Mouse (Mus musculus) brain, adult 2 months (tissue): Measurements from ENCODE around the gene Pax2.

Source experiments
- DNase-seq: peaks from one replicate; pipeline ENCODE4 v3.0.0; 2011; ENCODE audit warnings: low read depth, low spot score

Gene Pax2

GRCm38 (mm10) chr19:44771499-44771898 lies 15.7 kb downstream of the Pax2 start:
- DNase-seq: no peak

- no peak for DNase-seq
Observed at GRCm38 (mm10) chr19:44781987-44782386, 26.1 kb downstream of the Pax2 start.

- DNase-seq: no peak
Observed at GRCm38 (mm10) chr19:44784391-44784790, 28.5 kb downstream of the Pax2 start.

GRCm38 (mm10) chr19:44788488-44788887 lies 32.6 kb downstream of the Pax2 start:
- DNase-seq: no peak

- DNase-seq: peak; percentile 23
Observed at GRCm38 (mm10) chr19:44791981-44792380, 36.1 kb downstream of the Pax2 start.

GRCm38 (mm10) chr19:44797110-44798060 lies 41.5 kb downstream of the Pax2 start:
- no peak for DNase-seq

- DNase-seq: no peak
Observed at GRCm38 (mm10) chr19:44798731-44799130, 42.9 kb downstream of the Pax2 start.

GRCm38 (mm10) chr19:44799156-44799555 lies 43.3 kb downstream of the Pax2 start:
- no peak for DNase-seq

- no peak for DNase-seq
Observed at GRCm38 (mm10) chr19:44800327-44800726, 44.5 kb downstream of the Pax2 start.

GRCm38 (mm10) chr19:44808734-44809133 lies 52.9 kb downstream of the Pax2 start:
- DNase-seq: no peak

GRCm38 (mm10) chr19:44812666-44813429 lies 57.0 kb downstream of the Pax2 start:
- no peak for DNase-seq

- DNase-seq: no peak
Observed at GRCm38 (mm10) chr19:44815111-44815510, 59.3 kb downstream of the Pax2 start.

GRCm38 (mm10) chr19:44817403-44818128 lies 61.7 kb downstream of the Pax2 start:
- DNase-seq: no peak

- DNase-seq: no peak
Observed at GRCm38 (mm10) chr19:44818676-44819075, 62.8 kb downstream of the Pax2 start.

GRCm38 (mm10) chr19:44821581-44821980 lies 65.7 kb downstream of the Pax2 start:
- DNase-seq: peak; percentile 78

- no peak for DNase-seq
Observed at GRCm38 (mm10) chr19:44822295-44822694, 66.5 kb downstream of the Pax2 start.

GRCm38 (mm10) chr19:44823657-44824056 lies 67.8 kb downstream of the Pax2 start:
- DNase-seq: no peak

GRCm38 (mm10) chr19:44825216-44825768 lies 69.4 kb downstream of the Pax2 start:
- no peak for DNase-seq

- DNase-seq: peak; percentile 20
Observed at GRCm38 (mm10) chr19:44825819-44826218, 70.0 kb downstream of the Pax2 start.

GRCm38 (mm10) chr19:44833391-44833790 lies 77.5 kb downstream of the Pax2 start:
- no peak for DNase-seq

- DNase-seq: no peak
Observed at GRCm38 (mm10) chr19:44834218-44835041, 78.6 kb downstream of the Pax2 start.
